Mouse (Mus musculus): Measurements from ENCODE around the gene Aspdh. TPM values are rescaled to one million over a fixed set of nuclear protein-coding genes. Genes with fewer than 3 reads are reported as not detected.

Gene Aspdh
- 10 to 100 TPM; 11.1 to 13.6 (median 12.4) TPM for total RNA-seq (2022)

GRCm38 (mm10) chr7:44465111-44465510 lies at the start of gene Aspdh:
Aspdh (plus strand) TSS chr7:44465391.
- DNase-seq (ENCODE audit: low spot score in 2 of 2): peak in 1 of 2 experiments; percentile 21

GRCm38 (mm10) chr7:44427666-44428065 lies 37.5 kb upstream of the Aspdh start:
- DNase-seq (ENCODE audit: low spot score in 2 of 2): no peak

DNA sequence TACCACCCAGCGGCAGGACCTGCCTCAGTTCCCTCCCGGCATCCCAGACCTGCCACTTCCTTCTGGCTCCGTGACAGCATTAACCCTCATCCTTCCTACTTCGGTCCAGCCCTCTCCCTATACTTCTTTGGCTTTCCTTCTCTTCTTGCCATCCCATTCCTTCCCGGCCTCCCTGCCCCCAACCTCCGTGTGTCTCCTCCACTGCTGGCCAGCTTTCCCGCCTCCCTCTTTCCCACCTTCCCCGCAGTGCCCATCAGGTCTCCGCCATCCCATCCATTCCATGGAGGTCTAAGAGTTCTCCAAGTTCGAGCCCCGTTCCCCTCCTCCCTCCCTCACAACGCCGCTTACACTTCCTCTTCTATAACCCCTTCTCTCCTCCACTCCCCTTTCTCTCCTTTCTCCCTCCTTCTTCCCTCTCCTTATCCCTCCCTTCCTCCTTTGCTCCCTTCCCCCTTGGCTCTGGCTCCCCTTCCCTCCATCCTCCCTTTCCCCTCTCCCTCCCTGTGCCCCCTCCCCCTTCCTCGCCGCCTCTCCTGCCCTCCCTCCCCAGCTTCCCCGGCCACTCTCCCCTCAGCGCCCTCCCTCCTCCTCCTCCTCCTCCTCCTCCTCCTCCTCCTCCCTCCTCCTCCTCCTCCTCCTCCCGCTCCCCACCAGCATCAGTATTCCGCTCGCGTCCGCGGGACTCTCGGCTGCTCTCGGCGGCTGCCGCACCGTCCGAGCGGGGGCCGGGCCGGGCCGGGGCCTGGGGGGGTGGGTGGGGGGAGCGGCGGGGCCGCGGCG lies 36.8 kb upstream of the Aspdh start:
- no peak for DNase-seq (ENCODE audit: low spot score in 2 of 2)

DNA sequence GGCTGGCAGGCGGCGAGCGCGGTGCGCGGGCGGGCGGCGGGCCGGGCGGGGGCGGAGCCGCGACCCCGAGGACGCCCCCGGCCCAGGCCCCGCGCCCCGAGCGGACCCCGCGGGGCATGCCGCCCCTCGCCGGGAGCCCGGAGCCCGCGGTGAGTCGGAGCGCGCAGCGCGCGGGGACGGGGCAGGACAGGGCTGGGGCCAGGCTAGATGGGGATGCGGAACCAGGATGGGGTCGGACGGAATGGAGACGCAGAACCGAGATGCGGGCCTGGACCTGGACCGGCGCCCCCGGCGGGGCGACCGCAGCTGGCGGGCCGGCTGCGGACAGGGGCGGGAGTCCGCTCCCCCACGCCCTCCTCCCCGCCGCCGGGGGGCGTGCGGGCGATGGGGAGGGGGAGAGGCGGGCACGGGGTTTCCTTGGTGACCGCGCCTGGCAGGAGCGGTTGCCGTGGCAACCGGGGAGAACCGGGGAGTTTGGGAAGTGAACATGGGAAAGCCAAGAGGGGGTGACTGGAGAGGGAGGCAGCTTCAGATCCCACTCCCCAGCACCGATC lies 36.1 kb upstream of the Aspdh start, which contains the start of gene Lrrc4b:
Gene Lrrc4b, plus strand, starts transcription at position 51 of the 554 bp plus-strand sequence.
- peak; percentile 70 to 71 for DNase-seq (ENCODE audit: low spot score in 2 of 2)

DNA sequence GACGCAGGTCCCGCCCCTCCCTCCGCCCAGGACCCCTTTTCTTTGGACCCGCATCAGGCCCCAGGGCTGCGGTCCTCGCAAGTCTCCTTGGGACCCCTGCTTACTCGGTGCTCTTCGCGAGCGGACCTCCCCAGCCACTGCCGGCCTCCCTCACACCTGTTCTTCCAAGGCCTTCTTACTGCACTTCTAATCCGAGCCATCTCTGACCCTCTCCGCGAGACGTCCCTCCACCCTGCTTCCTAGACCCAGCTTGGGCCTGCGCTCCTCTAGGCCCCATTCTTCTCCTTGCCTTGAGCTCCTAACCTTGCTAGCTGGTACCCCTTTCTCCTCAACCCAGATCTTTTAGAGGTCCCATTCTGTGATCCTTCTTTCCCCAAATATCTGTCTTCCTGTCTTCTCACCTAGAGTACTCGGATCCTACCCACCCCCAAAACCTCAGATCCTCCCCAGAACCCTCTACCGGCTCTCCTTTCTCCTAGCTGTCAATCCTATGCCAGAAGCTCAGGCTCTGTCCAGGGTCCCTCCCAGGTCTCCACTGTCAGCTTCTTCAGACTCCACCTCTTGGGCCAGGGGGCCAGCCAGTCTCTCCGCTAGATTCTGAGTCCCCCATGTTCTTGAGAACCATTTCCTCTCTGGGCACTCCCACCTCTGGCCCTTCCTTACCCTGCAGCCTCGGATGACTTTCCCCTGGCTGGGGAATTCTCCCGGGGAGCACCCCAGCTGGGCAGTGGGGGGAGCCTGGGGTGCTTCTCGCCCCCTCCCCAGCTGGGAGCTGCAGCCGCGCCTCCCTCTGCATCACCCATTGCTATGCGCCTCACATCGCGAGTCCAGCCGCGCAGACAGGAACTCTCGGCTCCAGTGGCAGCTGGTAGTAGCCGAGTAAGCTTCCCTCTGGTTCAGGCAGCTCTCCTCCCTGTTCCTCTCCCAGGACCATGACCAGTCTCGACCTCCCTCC lies 35.4 kb upstream of the Aspdh start:
- no peak for DNase-seq (ENCODE audit: low spot score in 2 of 2)

GRCm38 (mm10) chr7:44432550-44432949 lies 32.6 kb upstream of the Aspdh start:
- DNase-seq (ENCODE audit: low spot score in 2 of 2): no peak

- no peak for DNase-seq (ENCODE audit: low spot score in 2 of 2)
These were observed 31.8 kb upstream of the Aspdh start for GRCm38 (mm10) chr7:44433371-44433770.

DNA sequence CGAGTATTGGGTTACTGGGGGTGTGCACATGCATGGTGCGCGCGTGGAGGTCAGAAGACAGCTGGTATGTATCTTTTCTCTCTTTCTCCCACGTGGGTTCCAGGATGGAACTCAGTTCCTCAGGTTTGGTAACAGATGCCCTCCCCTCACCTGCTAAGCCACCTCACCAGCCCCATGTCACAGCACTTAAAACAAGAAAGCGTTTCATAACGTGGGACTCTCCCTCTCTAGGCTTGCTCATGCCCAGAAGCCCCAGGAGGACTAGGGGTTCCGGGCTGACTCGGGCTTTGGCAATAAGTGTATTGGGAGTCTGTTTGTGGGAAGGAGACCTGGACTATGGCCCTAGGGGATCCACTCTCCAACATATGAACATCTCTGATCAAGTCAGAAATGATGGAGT lies 31.1 kb upstream of the Aspdh start:
- DNase-seq (ENCODE audit: low spot score in 2 of 2): no peak

GRCm38 (mm10) chr7:44435796-44436195 lies 29.4 kb upstream of the Aspdh start:
- no peak for DNase-seq (ENCODE audit: low spot score in 2 of 2)

DNA sequence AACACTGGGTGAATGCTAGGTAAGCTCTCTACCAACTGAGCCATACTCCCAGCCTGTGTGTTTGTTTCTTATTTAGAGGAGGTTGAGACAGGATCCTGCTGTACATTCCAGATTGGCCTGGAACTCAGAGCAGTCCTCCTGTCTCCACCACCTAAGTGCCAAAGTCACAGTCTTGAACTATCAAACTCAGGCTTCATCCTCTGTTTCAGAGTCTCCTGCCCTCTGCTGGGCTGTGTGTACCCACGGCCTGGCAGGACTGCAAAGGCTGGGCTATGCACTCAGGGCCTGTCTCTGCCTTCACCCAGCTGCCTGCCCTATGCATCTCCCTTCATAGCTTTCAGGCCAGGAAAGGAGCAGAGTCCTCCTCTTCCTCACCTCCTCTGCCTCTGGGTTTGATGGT lies 28.9 kb upstream of the Aspdh start:
- no peak for DNase-seq (ENCODE audit: low spot score in 2 of 2)

DNA sequence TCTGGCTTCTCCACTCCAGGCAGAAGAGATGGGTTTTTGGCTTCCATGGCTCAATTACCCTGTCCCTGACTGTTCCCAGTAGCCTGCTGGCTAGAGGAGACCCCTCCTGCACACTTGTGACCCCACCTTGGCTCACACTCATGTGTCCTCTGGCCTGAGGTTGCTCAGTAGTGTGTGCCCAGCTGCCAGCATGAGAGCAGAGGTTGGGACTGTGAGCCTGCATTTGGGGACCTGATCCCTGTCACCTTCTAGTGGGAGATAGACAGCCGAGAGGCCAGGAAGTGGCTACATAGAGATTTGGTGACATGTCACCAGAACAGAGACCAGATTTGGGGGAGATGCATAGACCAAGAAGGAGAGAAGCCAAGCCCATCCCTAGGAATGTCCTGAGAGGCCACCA lies 28.0 kb upstream of the Aspdh start:
- no peak for DNase-seq (ENCODE audit: low spot score in 2 of 2)

DNA sequence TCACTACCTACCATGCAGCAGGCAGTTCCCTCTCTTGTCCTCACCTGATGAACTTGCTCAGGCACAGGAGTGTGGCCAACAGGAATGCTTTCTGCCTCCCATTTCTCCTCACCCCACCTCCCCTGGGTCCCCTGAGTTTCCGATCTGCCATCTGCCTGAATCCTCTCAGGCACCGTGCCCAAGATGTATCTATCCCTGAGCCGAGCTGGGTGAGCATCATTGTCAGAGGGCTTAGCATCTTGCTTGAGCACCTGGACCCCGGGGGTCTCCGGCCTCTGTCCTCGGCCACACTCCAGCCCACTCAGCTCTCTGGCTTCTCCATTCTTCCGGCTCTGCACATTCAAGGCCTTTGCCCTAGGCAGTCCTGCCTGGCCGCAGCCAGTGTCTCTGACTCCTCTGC lies 27.3 kb upstream of the Aspdh start:
- DNase-seq (ENCODE audit: low spot score in 2 of 2): no peak

GRCm38 (mm10) chr7:44439696-44440095 lies 25.5 kb upstream of the Aspdh start:
- DNase-seq (ENCODE audit: low spot score in 2 of 2): no peak

- DNase-seq (ENCODE audit: low spot score in 2 of 2): no peak
These were observed 24.7 kb upstream of the Aspdh start for GRCm38 (mm10) chr7:44440479-44440878.

- no peak for DNase-seq (ENCODE audit: low spot score in 2 of 2)
These were observed 24.0 kb upstream of the Aspdh start for GRCm38 (mm10) chr7:44441180-44441579.

DNA sequence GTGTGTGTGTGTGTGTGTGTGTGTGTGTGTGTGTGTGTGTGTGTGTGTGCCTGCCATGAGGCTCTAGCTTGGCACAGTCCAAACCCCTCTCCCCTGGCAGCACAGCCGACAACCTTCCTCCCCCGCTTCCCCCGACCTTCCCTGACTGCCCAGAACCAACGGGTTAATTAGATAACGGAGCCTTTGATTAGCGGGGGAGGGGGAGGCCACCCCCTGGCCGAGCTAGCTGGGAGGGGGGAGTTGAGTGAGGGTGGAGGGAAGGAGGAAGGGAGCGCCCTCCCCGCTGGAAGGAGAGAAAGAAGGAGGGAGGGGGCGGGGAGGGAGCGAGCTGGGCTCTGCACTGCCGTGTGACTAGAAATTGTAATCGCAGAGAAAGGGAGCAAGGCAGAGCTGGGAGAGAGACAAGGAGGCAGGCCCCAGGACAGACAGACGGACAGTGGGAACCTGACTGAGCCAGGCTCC lies 23.5 kb upstream of the Aspdh start:
- peak in 1 of 2 experiments; percentile 72 for DNase-seq (ENCODE audit: low spot score in 2 of 2)

- no peak for DNase-seq (ENCODE audit: low spot score in 2 of 2)
These were observed 22.8 kb upstream of the Aspdh start for GRCm38 (mm10) chr7:44442407-44442821.

DNA sequence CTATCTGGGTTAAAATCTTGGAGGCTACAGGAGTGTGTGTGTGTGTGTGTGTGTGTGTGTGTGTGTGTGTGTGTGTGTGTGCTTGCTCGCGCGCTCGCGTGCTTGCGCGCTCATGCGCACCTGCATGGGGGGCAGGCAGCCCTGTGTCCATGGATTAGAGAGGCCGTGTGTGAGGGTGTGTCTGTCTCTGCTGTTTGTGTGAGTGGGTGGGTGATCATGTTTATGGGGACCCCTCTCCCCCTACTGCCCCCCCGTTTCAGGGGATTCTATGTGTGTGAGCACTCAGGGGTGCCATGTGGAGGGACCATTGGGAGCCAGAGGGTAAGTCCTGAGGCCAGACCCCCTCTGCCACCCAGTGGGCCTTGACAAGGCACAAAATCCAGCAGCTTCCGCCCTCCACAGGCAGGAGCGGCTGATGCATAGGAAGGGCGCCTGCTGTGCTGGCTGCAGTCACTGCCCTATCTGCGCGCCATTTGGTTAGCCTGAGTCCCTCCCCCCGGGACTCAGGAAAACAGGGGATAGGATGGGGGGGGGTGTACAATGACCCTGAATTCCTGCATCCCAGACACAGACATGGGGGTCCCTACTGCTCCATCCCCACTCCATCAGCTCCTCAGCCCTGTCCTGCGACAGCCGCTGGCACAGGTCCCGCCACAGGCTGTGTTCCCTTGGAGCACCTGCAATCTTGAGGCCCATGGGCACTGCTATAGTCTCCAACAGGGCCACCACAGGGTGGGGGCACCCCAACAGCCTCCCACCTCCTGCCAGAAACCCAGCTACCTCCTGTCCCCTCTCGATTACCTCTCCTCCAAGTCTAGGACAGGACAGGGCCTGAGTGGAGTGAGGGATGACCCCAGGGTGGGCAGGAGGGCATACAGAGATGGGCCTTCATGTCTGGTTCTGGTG lies 21.7 kb upstream of the Aspdh start:
- DNase-seq (ENCODE audit: low spot score in 2 of 2): no peak

GRCm38 (mm10) chr7:44444886-44445527 lies 20.2 kb upstream of the Aspdh start:
- DNase-seq (ENCODE audit: low spot score in 2 of 2): no peak

DNA sequence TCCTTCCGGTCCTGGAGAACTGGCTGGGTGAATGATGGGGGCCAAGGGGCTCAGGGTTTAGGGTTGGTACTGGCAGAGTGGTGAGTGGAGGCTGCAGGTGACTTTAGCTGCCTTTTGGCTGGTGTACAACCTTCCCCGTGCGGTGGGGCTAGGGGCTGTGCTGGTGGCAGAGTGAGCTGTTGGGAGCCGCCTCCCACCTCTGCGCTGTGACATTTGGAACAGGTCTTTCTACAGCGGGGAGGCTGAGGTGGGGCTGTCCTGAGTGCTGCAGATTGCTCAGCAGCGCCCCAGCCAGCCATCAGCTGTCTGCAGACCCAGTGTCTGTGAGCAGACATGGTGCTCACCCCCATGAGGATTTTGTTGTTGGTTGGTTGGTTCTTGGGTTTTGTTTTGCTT lies 19.7 kb upstream of the Aspdh start:
- DNase-seq (ENCODE audit: low spot score in 2 of 2): no peak
